Mouse (Mus musculus): ENCODE results near the gene Wdr46.

DNA sequence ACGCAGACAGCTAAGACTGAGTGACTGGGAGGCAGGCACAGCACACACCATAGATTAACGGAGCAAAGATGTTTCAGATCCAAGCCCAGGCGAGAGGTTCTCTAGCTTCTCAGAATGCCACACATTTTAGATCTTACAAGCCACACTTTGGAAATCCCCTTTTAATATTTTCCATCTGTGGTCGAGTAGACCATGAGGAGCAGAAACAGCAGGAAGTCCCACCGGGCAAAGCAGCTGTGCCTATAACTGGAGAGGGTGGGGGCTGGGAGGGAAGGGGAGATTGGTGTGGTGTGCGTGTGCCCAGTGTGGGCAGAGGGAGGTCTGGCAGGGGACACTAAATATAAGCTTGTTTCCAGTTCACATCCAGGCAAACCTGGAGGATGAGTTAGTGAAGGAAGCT lies 17.0 kb downstream of the Wdr46 start:
- TF ChIP-seq POLR2A (IDR thresholded peaks at IDR 0.05; ENCODE audit: borderline replicate concordance, low read depth, low read length): no peak
- no peak for TF ChIP-seq CTCF (IDR thresholded peaks at IDR 0.05; ENCODE audit: low read depth, low read length)
